Mouse (Mus musculus) lung, postnatal 10 days (tissue): ENCODE results near the gene Zfp462.
"Not testable (repeated sequence)": the region's sequence is repeated elsewhere in the genome, so short reads cannot be mapped to it uniquely, and the experiment has no call there.

Experiments
- DNase-seq: peaks from one replicate; pipeline ENCODE4 v3.0.0; 2021

The Zfp462 gene

GRCm38 (mm10) chr4:54944921-54945430, at the start of gene Zfp462:
TSS of gene Zfp462 (plus strand) at chr4:54945048.
- DNase-seq: peak; percentile 50

GRCm38 (mm10) chr4:54896017-54896416, 48.8 kb upstream of the Zfp462 start:
- DNase-seq: no peak

- no peak for DNase-seq
These were observed 40.2 kb upstream of the Zfp462 start for GRCm38 (mm10) chr4:54904641-54905040.

- no peak for DNase-seq
These were observed 39.4 kb upstream of the Zfp462 start for GRCm38 (mm10) chr4:54905399-54905953.

GRCm38 (mm10) chr4:54910300-54910699, 34.5 kb upstream of the Zfp462 start:
- DNase-seq: no peak

GRCm38 (mm10) chr4:54918276-54918675, 26.6 kb upstream of the Zfp462 start:
- DNase-seq: no peak

GRCm38 (mm10) chr4:54923386-54923785, 21.5 kb upstream of the Zfp462 start:
- no peak for DNase-seq

GRCm38 (mm10) chr4:54924306-54924705, 20.5 kb upstream of the Zfp462 start:
- DNase-seq: no peak

- DNase-seq: not testable (repeated sequence)
These were observed 18.4 kb upstream of the Zfp462 start for GRCm38 (mm10) chr4:54926456-54926855.

GRCm38 (mm10) chr4:54927321-54928062, 17.4 kb upstream of the Zfp462 start:
- DNase-seq: not testable (repeated sequence)

GRCm38 (mm10) chr4:54929686-54930085, 15.2 kb upstream of the Zfp462 start:
- DNase-seq: no peak

- no peak for DNase-seq
These were observed 12.2 kb upstream of the Zfp462 start for GRCm38 (mm10) chr4:54932668-54933067.

- DNase-seq: no peak
These were observed 7.7 kb upstream of the Zfp462 start for GRCm38 (mm10) chr4:54937161-54937560.

- no peak for DNase-seq
These were observed 976 bp downstream of the Zfp462 start for GRCm38 (mm10) chr4:54945603-54946445.

- DNase-seq: no peak
These were observed 1.8 kb downstream of the Zfp462 start for GRCm38 (mm10) chr4:54946662-54947055.

GRCm38 (mm10) chr4:54947056-54947990, 2.5 kb downstream of the Zfp462 start:
- peak; percentile 46 for DNase-seq

GRCm38 (mm10) chr4:54947991-54948615, 3.3 kb downstream of the Zfp462 start:
- DNase-seq: peak; percentile 64

- DNase-seq: peak; percentile 62
These were observed 4.0 kb downstream of the Zfp462 start for GRCm38 (mm10) chr4:54948616-54949560.

- peak; percentile 43 for DNase-seq
These were observed 4.7 kb downstream of the Zfp462 start for GRCm38 (mm10) chr4:54949561-54949940.

GRCm38 (mm10) chr4:54950136-54950535, 5.3 kb downstream of the Zfp462 start:
- DNase-seq: no peak

- DNase-seq: no peak
These were observed 6.0 kb downstream of the Zfp462 start for GRCm38 (mm10) chr4:54950866-54951265.
